Mouse (Mus musculus): Measurements from ENCODE around the gene Mthfd1. TPM values are rescaled to one million over a fixed set of nuclear protein-coding genes. Genes with fewer than 3 reads are reported as not detected.
A peak's percentile ranks its signal among the peaks of the same experiment; 100 is the strongest.

The Mthfd1 gene
- polyA plus RNA-seq, 1 experiment from 2014 or later: 65.6 TPM

GRCm38 (mm10) chr12:76318282-76319212 lies 63.4 kb downstream of the Mthfd1 start:
- in situ Hi-C loops (cut with MboI; ENCODE audit: low pct_unique_long_range_greater_than_20kb): no loop called here
- DNase-seq (ENCODE audit: low read depth, low spot score) (no peak), ATAC-seq (peak; percentile 57)
- no peak for TF ChIP-seq CTCF (IDR thresholded peaks at IDR 0.05)
- H3K27me3 ChIP-seq: no peaks in the 10 kb centered on the region
- POLR2A ChIA-PET: interaction anchor here (1.5 kb wide), 1 partner anchor 11 kb away, joined by 7 read pairs; no protein-coding TSS in a partner anchor
- CTCF ChIA-PET: interaction anchor here (0.8 to 0.9 kb wide), 2 partner anchors 22 kb away, joined by 3 to 4 read pairs; no protein-coding TSS in a partner anchor

GRCm38 (mm10) chr12:76324679-76325431 lies 69.8 kb downstream of the Mthfd1 start, which contains the start of gene Akap5:
Akap5 (plus strand) TSS chr12:76324891.
- H3K27me3 ChIP-seq: no peaks in the 10 kb centered on the region
- ATAC-seq (peak; percentile 71), DNase-seq (ENCODE audit: low read depth, low spot score) (no peak)
- POLR2A ChIA-PET: no interaction called here
- CTCF ChIA-PET: no interaction called here
- in situ Hi-C loops (cut with MboI; ENCODE audit: low pct_unique_long_range_greater_than_20kb): no loop called here
- TF ChIP-seq CTCF (IDR thresholded peaks at IDR 0.05): no peak

- ATAC-seq: no peak
- no peak for TF ChIP-seq CTCF (IDR thresholded peaks at IDR 0.05)
- ChIA-PET POLR2A (no interaction called here), CTCF (no interaction called here)
- DNase-seq (ENCODE audit: low read depth, low spot score): no peak
- H3K27me3 ChIP-seq: no peaks in the 10 kb centered on the region
- in situ Hi-C loops (cut with MboI; ENCODE audit: low pct_unique_long_range_greater_than_20kb): no loop called here
Observed at GRCm38 (mm10) chr12:76326437-76327220, 71.5 kb downstream of the Mthfd1 start.

- ChIA-PET POLR2A (no interaction called here), CTCF (interaction anchor here (1.3 kb wide), 1 partner anchor 143 kb away, joined by 3 read pairs; no protein-coding TSS in a partner anchor)
- no peak for TF ChIP-seq CTCF (IDR thresholded peaks at IDR 0.05)
- in situ Hi-C loops (cut with MboI; ENCODE audit: low pct_unique_long_range_greater_than_20kb): no loop called here
- ATAC-seq (no peak), DNase-seq (ENCODE audit: low read depth, low spot score) (no peak)
- no peaks in the 10 kb centered on the region for H3K27me3 ChIP-seq
Observed at GRCm38 (mm10) chr12:76328567-76329354, 73.7 kb downstream of the Mthfd1 start.

- ChIA-PET CTCF (interaction anchor here (1.3 to 1.8 kb wide), 3 partner anchors 12 to 41 kb away, joined by 3 to 5 read pairs (median 5); no protein-coding TSS in a partner anchor), POLR2A (interaction anchor here (0.9 kb wide), 1 partner anchor 78 kb away, joined by 4 read pairs; no protein-coding TSS in a partner anchor)
- no peak for ATAC-seq
- in situ Hi-C loops (cut with MboI; ENCODE audit: low pct_unique_long_range_greater_than_20kb): loop anchor here (5.0 kb wide), 1 partner anchor 36 kb away; no protein-coding TSS in a partner anchor
- no peak for TF ChIP-seq CTCF (IDR thresholded peaks at IDR 0.05)
- no peaks in the 10 kb centered on the region for H3K27me3 ChIP-seq
- DNase-seq (ENCODE audit: low read depth, low spot score): no peak
Observed at GRCm38 (mm10) chr12:76333688-76334087, 78.6 kb downstream of the Mthfd1 start.

GRCm38 (mm10) chr12:76335641-76336040 lies 80.5 kb downstream of the Mthfd1 start:
- DNase-seq (ENCODE audit: low read depth, low spot score): no peak
- ChIA-PET CTCF (no interaction called here), POLR2A (no interaction called here)
- no peak for TF ChIP-seq CTCF (IDR thresholded peaks at IDR 0.05)
- H3K27me3 ChIP-seq: no peaks in the 10 kb centered on the region
- ATAC-seq: no peak
- in situ Hi-C loops (cut with MboI; ENCODE audit: low pct_unique_long_range_greater_than_20kb): loop anchor here (5.0 kb wide), 1 partner anchor 138 kb away; no protein-coding TSS in a partner anchor

GRCm38 (mm10) chr12:76336111-76336965 lies 81.2 kb downstream of the Mthfd1 start:
- ChIA-PET CTCF (no interaction called here), POLR2A (no interaction called here)
- DNase-seq (ENCODE audit: low read depth, low spot score) (no peak), ATAC-seq (no peak)
- no peaks in the 10 kb centered on the region for H3K27me3 ChIP-seq
- in situ Hi-C loops (cut with MboI; ENCODE audit: low pct_unique_long_range_greater_than_20kb): loop anchor here (5.0 kb wide), 1 partner anchor 139 kb away; no protein-coding TSS in a partner anchor
- no peak for TF ChIP-seq CTCF (IDR thresholded peaks at IDR 0.05)

- TF ChIP-seq CTCF (IDR thresholded peaks at IDR 0.05): peak; percentile 75
- in situ Hi-C loops (cut with MboI; ENCODE audit: low pct_unique_long_range_greater_than_20kb): no loop called here
- CTCF ChIA-PET: interaction anchor here (1.0 to 4.0 kb wide), 13 partner anchors 8 to 131 kb away, joined by 3 to 29 read pairs (median 3); no protein-coding TSS in a partner anchor
- POLR2A ChIA-PET: no interaction called here
- no peaks in the 10 kb centered on the region for H3K27me3 ChIP-seq
- ATAC-seq: no peak
- no peak for DNase-seq (ENCODE audit: low read depth, low spot score)
Observed at GRCm38 (mm10) chr12:76341080-76341479, 86.0 kb downstream of the Mthfd1 start.

Measured in Patski (cell line).